Mouse (Mus musculus) embryonic facial prominence, embryonic 13.5 days (tissue): Measurements from ENCODE around the gene St7. TPM values are rescaled to one million over a fixed set of nuclear protein-coding genes. Genes with fewer than 3 reads are reported as not detected.

Experiments used
- ATAC-seq: fragments of 200-750 bp; cut with Nextera tagmentation; 2 replicates; pipeline ENCODE4 v1.8.0; 2017; ENCODE audit warnings: low read depth; ENCODE audit not compliant: insufficient number of reproducible peaks, insufficient read depth, low FRiP score, low TSS enrichment
- H3K27ac ChIP-seq: fragments of 300-500 bp; sonication (generic); 2 replicates; pipeline ENCODE4 v1.5.1; 2015; ENCODE audit warnings: moderate library complexity, mild to moderate bottlenecking, inconsistent platforms
- H3K27me3 ChIP-seq: fragments of 300-500 bp; sonication (generic); 2 replicates; pipeline ENCODE4 v1.6.1; 2015; ENCODE audit warnings: mild to moderate bottlenecking, inconsistent platforms
- H3K36me3 ChIP-seq: fragments of 300-500 bp; sonication (generic); 2 replicates; pipeline ENCODE4 v1.6.1; 2015; ENCODE audit warnings: mild to moderate bottlenecking, inconsistent platforms
- H3K4me1 ChIP-seq: fragments of 300-500 bp; sonication (generic); 2 replicates; pipeline ENCODE4 v1.6.1; 2015; ENCODE audit warnings: inconsistent platforms
- H3K4me2 ChIP-seq: fragments of 300-500 bp; sonication (generic); 2 replicates; pipeline ENCODE4 v1.6.1; 2015; ENCODE audit warnings: moderate library complexity, mild to moderate bottlenecking, inconsistent platforms
- H3K4me3 ChIP-seq: fragments of 300-500 bp; sonication (generic); 2 replicates; pipeline ENCODE4 v1.5.1; 2015; ENCODE audit warnings: mild to moderate bottlenecking, inconsistent platforms
- H3K9ac ChIP-seq: fragments of 300-500 bp; sonication (generic); 2 replicates; pipeline ENCODE4 v1.6.1; 2015; ENCODE audit warnings: mild to moderate bottlenecking, inconsistent platforms
- H3K9me3 ChIP-seq: fragments of 300-500 bp; sonication (generic); 2 replicates; pipeline ENCODE4 v1.6.1; 2016; ENCODE audit warnings: inconsistent platforms
- WGBS: fragments of 180-500 bp; shearing (Covaris S2); methylation state at CpG from one replicate; pipeline ENCODE4 v1.1.7; 2015; ENCODE audit warnings: mixed read lengths; 5-methylcytosine and 5-hydroxymethylcytosine counted together
- polyA plus RNA-seq: library from polyadenylated mRNA; unstranded; fragments of >200 nt; fragmentation: Nextera tagmentation; extraction: Ambion mirVana; gene quantifications from 2 replicates; pipeline ENCODE4 v1.2.1, GENCODE M21; 2015

The St7 gene
- polyA plus RNA-seq, 1 experiment from 2014 or later = 25.7 TPM

- H3K27me3 ChIP-seq = no peaks in the 10 kb centered on the region
- H3K4me3 ChIP-seq = no peak overlapping the region
- 60% methylated on average over 6 of the region's 6 CpGs for WGBS
- no peaks in the 10 kb centered on the region for H3K9me3 ChIP-seq
- H3K9ac ChIP-seq = no peak overlapping the region
- H3K4me1 ChIP-seq = peaks cover 20% of the 10 kb centered on the region; the same call in 1 of the 2 replicates
- H3K27ac ChIP-seq = no peak overlapping the region
- no peak for ATAC-seq
- H3K36me3 ChIP-seq = no peaks in the 10 kb centered on the region
- H3K4me2 ChIP-seq = no peak overlapping the region
These were observed 27.3 kb downstream of the St7 start for GRCm38 (mm10) chr6:17720022-17720421.

GRCm38 (mm10) chr6:17721706-17722105 is 29.0 kb downstream of the St7 start:
- no peak overlapping the region for H3K9ac ChIP-seq
- no peaks in the 10 kb centered on the region for H3K36me3 ChIP-seq
- peaks cover 24% of the 10 kb centered on the region; the same call in 1 of the 2 replicates for H3K4me1 ChIP-seq
- H3K4me2 ChIP-seq = no peak overlapping the region
- H3K9me3 ChIP-seq = no peaks in the 10 kb centered on the region
- no peak for ATAC-seq
- no peaks in the 10 kb centered on the region for H3K27me3 ChIP-seq
- 51% methylated on average over 5 of the region's 5 CpGs for WGBS
- no peak overlapping the region for H3K4me3 ChIP-seq
- H3K27ac ChIP-seq = no peak overlapping the region

GRCm38 (mm10) chr6:17725841-17726460 is 33.2 kb downstream of the St7 start:
- Histone ChIP-seq H3K4me2 (no peak overlapping the region), H3K4me3 (no peak overlapping the region), H3K4me1 (peaks cover 9% of the 10 kb centered on the region; the same call in 1 of the 2 replicates), H3K36me3 (no peaks in the 10 kb centered on the region), H3K27ac (no peak overlapping the region), H3K27me3 (no peaks in the 10 kb centered on the region), H3K9ac (no peak overlapping the region), H3K9me3 (no peaks in the 10 kb centered on the region)
- ATAC-seq = 0 out of 2 replicates have a peak, but pooled peaks have one; percentile 64
- WGBS = 46% methylated on average over 7 of the region's 7 CpGs

GRCm38 (mm10) chr6:17727241-17727640 is 34.5 kb downstream of the St7 start:
- H3K4me2 ChIP-seq = no peak overlapping the region
- no peaks in the 10 kb centered on the region for H3K27me3 ChIP-seq
- H3K9me3 ChIP-seq = no peaks in the 10 kb centered on the region
- no peak overlapping the region for H3K27ac ChIP-seq
- ATAC-seq = no peak
- 80% methylated on average over 3 of the region's 3 CpGs for WGBS
- H3K36me3 ChIP-seq = no peaks in the 10 kb centered on the region
- H3K4me3 ChIP-seq = no peak overlapping the region
- H3K4me1 ChIP-seq = 0 out of 2 replicates have a peak, but pooled peaks cover 5% of the 10 kb centered on the region
- H3K9ac ChIP-seq = no peak overlapping the region

GRCm38 (mm10) chr6:17727891-17728790 is 35.4 kb downstream of the St7 start:
- H3K4me2 ChIP-seq = no peak overlapping the region
- no peaks in the 10 kb centered on the region for H3K9me3 ChIP-seq
- no peaks in the 10 kb centered on the region for H3K36me3 ChIP-seq
- ATAC-seq = no peak
- 79% methylated on average over 9 of the region's 9 CpGs for WGBS
- 0 out of 2 replicates have a peak, but pooled peaks cover 5% of the 10 kb centered on the region for H3K4me1 ChIP-seq
- no peak overlapping the region for H3K4me3 ChIP-seq
- H3K27me3 ChIP-seq = no peaks in the 10 kb centered on the region
- no peak overlapping the region for H3K27ac ChIP-seq
- H3K9ac ChIP-seq = no peak overlapping the region

GRCm38 (mm10) chr6:17730122-17730521 is 37.4 kb downstream of the St7 start:
- Histone ChIP-seq H3K36me3 (no peaks in the 10 kb centered on the region), H3K4me1 (0 out of 2 replicates have a peak, but pooled peaks cover 5% of the 10 kb centered on the region), H3K4me2 (no peak overlapping the region), H3K27me3 (no peaks in the 10 kb centered on the region), H3K4me3 (no peak overlapping the region), H3K27ac (no peak overlapping the region), H3K9me3 (no peaks in the 10 kb centered on the region), H3K9ac (no peak overlapping the region)
- WGBS = 82% methylated on average over 6 of the region's 6 CpGs
- ATAC-seq = no peak

GRCm38 (mm10) chr6:17731694-17732093 is 39.0 kb downstream of the St7 start:
- H3K27ac ChIP-seq = no peak overlapping the region
- 64% methylated on average over 5 of the region's 5 CpGs for WGBS
- no peaks in the 10 kb centered on the region for H3K9me3 ChIP-seq
- H3K4me2 ChIP-seq = no peak overlapping the region
- H3K36me3 ChIP-seq = no peaks in the 10 kb centered on the region
- H3K4me3 ChIP-seq = no peak overlapping the region
- ATAC-seq = no peak
- H3K27me3 ChIP-seq = no peaks in the 10 kb centered on the region
- H3K9ac ChIP-seq = no peak overlapping the region
- H3K4me1 ChIP-seq = no peaks in the 10 kb centered on the region

- H3K9ac ChIP-seq = no peak overlapping the region
- no peak for ATAC-seq
- H3K4me3 ChIP-seq = no peak overlapping the region
- no peaks in the 10 kb centered on the region for H3K36me3 ChIP-seq
- H3K27ac ChIP-seq = no peak overlapping the region
- H3K4me1 ChIP-seq = no peaks in the 10 kb centered on the region
- no peak overlapping the region for H3K4me2 ChIP-seq
- H3K27me3 ChIP-seq = no peaks in the 10 kb centered on the region
- WGBS = 87% methylated on average over 8 of the region's 8 CpGs
- H3K9me3 ChIP-seq = no peaks in the 10 kb centered on the region
These were observed 41.2 kb downstream of the St7 start for GRCm38 (mm10) chr6:17733951-17734411.

- 0 out of 2 replicates have a peak, but pooled peaks cover 2% of the 10 kb centered on the region for H3K4me1 ChIP-seq
- H3K36me3 ChIP-seq = no peaks in the 10 kb centered on the region
- H3K27me3 ChIP-seq = no peaks in the 10 kb centered on the region
- H3K9me3 ChIP-seq = no peaks in the 10 kb centered on the region
- H3K4me2 ChIP-seq = no peak overlapping the region
- no peak for ATAC-seq
- no peak overlapping the region for H3K9ac ChIP-seq
- H3K4me3 ChIP-seq = no peak overlapping the region
- no peak overlapping the region for H3K27ac ChIP-seq
- 86% methylated on average over 8 of the region's 8 CpGs for WGBS
These were observed 44.7 kb downstream of the St7 start for GRCm38 (mm10) chr6:17737262-17737948.

- Histone ChIP-seq H3K27ac (no peak overlapping the region), H3K27me3 (no peaks in the 10 kb centered on the region), H3K4me2 (no peak overlapping the region), H3K4me1 (0 out of 2 replicates have a peak, but pooled peaks cover 2% of the 10 kb centered on the region), H3K4me3 (no peak overlapping the region), H3K9me3 (no peaks in the 10 kb centered on the region), H3K9ac (no peak overlapping the region), H3K36me3 (no peaks in the 10 kb centered on the region)
- no peak for ATAC-seq
- WGBS = 75% methylated on average over 1 of the region's 1 CpGs
These were observed 47.4 kb downstream of the St7 start for GRCm38 (mm10) chr6:17740128-17740527.

- Histone ChIP-seq H3K27ac (no peak overlapping the region), H3K9ac (no peak overlapping the region), H3K4me3 (no peak overlapping the region), H3K9me3 (no peaks in the 10 kb centered on the region), H3K4me1 (0 out of 2 replicates have a peak, but pooled peaks cover 2% of the 10 kb centered on the region), H3K36me3 (no peaks in the 10 kb centered on the region), H3K4me2 (no peak overlapping the region), H3K27me3 (no peaks in the 10 kb centered on the region)
- no peak for ATAC-seq
- 89% methylated on average over 6 of the region's 6 CpGs for WGBS
These were observed 48.9 kb downstream of the St7 start for GRCm38 (mm10) chr6:17741639-17742038.
